Mouse (Mus musculus) G1E (cell line): ENCODE results near the gene H2afy2. TPM values are rescaled to one million over a fixed set of nuclear protein-coding genes. Genes with fewer than 3 reads are reported as not detected.
A peak's percentile ranks its signal among the peaks of the same experiment; 100 is the strongest.

Experiments
- ATAC-seq: 2 replicates; pipeline ENCODE4 v1.8.0; 2016; ENCODE audit warnings: mild to moderate bottlenecking; ENCODE audit not compliant: insufficient number of reproducible peaks, poor library complexity, low FRiP score, severe bottlenecking; ENCODE audit errors: extremely low read depth
- DNase-seq: peaks from one replicate; pipeline ENCODE4 v3.0.0; 2012; ENCODE audit warnings: low spot score
- H3K27me3 ChIP-seq: 2 replicates; pipeline ENCODE4 v1.6.1; 2012; ENCODE audit warnings: mild to moderate bottlenecking, low read length, inconsistent platforms; ENCODE audit not compliant: insufficient read depth
- H3K36me3 ChIP-seq: replicated peaks from 2 replicates; pipeline ENCODE3; 2012; ENCODE audit warnings: mild to moderate bottlenecking, inconsistent platforms
- H3K4me1 ChIP-seq: 2 replicates; pipeline ENCODE4 v1.6.1; 2012; ENCODE audit warnings: low read depth, low read length, inconsistent platforms, mixed read lengths; ENCODE audit not compliant: insufficient read depth
- H3K4me3 ChIP-seq: 2 replicates; pipeline ENCODE4 v1.5.1; 2012; ENCODE audit warnings: low read depth, mild to moderate bottlenecking, inconsistent platforms, low read length, moderate library complexity, mixed read lengths
- H3K9me3 ChIP-seq: replicated peaks from 2 replicates; pipeline ENCODE4 v1.6.1; 2012; ENCODE audit warnings: inconsistent platforms
- CTCF ChIP-seq: IDR thresholded peaks from 2 replicates; pipeline ENCODE4 v1.5.1; 2012; ENCODE audit warnings: low read depth, low read length, inconsistent platforms, mixed read lengths
- GATA1 ChIP-seq: IDR thresholded peaks from 2 replicates; pipeline ENCODE4 v1.6.1; 2012; ENCODE audit warnings: borderline replicate concordance, low read length, inconsistent platforms, mixed read lengths
- GATA2 ChIP-seq: IDR thresholded peaks from 2 replicates; pipeline ENCODE4 v1.6.1; 2012; ENCODE audit warnings: low read depth, low read length, inconsistent platforms, borderline replicate concordance
- POLR2AphosphoS5 ChIP-seq: IDR thresholded peaks from 2 replicates; pipeline ENCODE4 v1.6.1; 2012; ENCODE audit warnings: low read depth, low read length, inconsistent platforms; ENCODE audit not compliant: insufficient replicate concordance
- TAL1 ChIP-seq: conservative IDR thresholded peaks from 2 replicates; pipeline ENCODE4 v1.6.1; 2012; ENCODE audit warnings: low read depth, low read length, inconsistent platforms, mixed read lengths
- polyA plus RNA-seq: library from polyadenylated mRNA; stranded (reverse); fragments of >175 nt; gene quantifications from 2 replicates; pipeline ENCODE4 v1.2.3, GENCODE M21; 2012
- total RNA-seq, 2 experiments: library from RNA; stranded (forward) in 1 of 2; stranded (reverse) in 1 of 2; fragments of 200-1000 nt in 1 of 2; fragments of >200 nt in 1 of 2; fragmentation: Nextera tagmentation in 1 of 2; gene quantifications; 2 replicates each; pipeline ENCODE4 v1.2.3; 2014 to 2017

Gene H2afy2
- total and polyA plus RNA-seq, 3 experiments: 0.05 TPM; not detected in 2

- DNase-seq (no peak), ATAC-seq (no peak)
- Histone ChIP-seq H3K9me3 (no peaks in the 10 kb centered on the region), H3K27me3 (no peaks in the 10 kb centered on the region), H3K36me3 (no peaks in the 10 kb centered on the region), H3K4me3 (no peak overlapping the region), H3K4me1 (no peaks in the 10 kb centered on the region)
- TF ChIP-seq GATA1 (no peak), GATA2 (no peak), TAL1 (no peak), CTCF (no peak), POLR2AphosphoS5 (no peak)
These were observed 42.6 kb downstream of the H2afy2 start for GRCm38 (mm10) chr10:61741306-61741705.

- DNase-seq (no peak), ATAC-seq (no peak)
- no peaks in the 10 kb centered on the region for H3K27me3 ChIP-seq
- 0 out of 2 replicates have a peak, but pooled peaks cover 3% of the 10 kb centered on the region for H3K4me1 ChIP-seq
- TF ChIP-seq GATA1: no peak
- no peak for TF ChIP-seq POLR2AphosphoS5
- TF ChIP-seq TAL1: no peak
- TF ChIP-seq GATA2: no peak
- no peak for TF ChIP-seq CTCF
- no peak overlapping the region for H3K4me3 ChIP-seq
- no peaks in the 10 kb centered on the region for H3K9me3 ChIP-seq
- H3K36me3 ChIP-seq: no peaks in the 10 kb centered on the region
These were observed 45.8 kb downstream of the H2afy2 start for GRCm38 (mm10) chr10:61738126-61738525.

- Histone ChIP-seq H3K9me3 (no peaks in the 10 kb centered on the region), H3K4me3 (no peak overlapping the region), H3K36me3 (no peaks in the 10 kb centered on the region), H3K4me1 (0 out of 2 replicates have a peak, but pooled peaks cover 3% of the 10 kb centered on the region), H3K27me3 (no peaks in the 10 kb centered on the region)
- TF ChIP-seq POLR2AphosphoS5 (no peak), TAL1 (no peak), GATA2 (no peak), CTCF (no peak), GATA1 (no peak)
- no peak for ATAC-seq
- no peak for DNase-seq
These were observed 46.4 kb downstream of the H2afy2 start for GRCm38 (mm10) chr10:61737537-61737936.

GRCm38 (mm10) chr10:61736671-61737078 is 47.3 kb downstream of the H2afy2 start:
- Histone ChIP-seq H3K4me1 (0 out of 2 replicates have a peak, but pooled peaks cover 3% of the 10 kb centered on the region), H3K36me3 (no peaks in the 10 kb centered on the region), H3K27me3 (no peaks in the 10 kb centered on the region), H3K9me3 (no peaks in the 10 kb centered on the region), H3K4me3 (no peak overlapping the region)
- ATAC-seq (no peak), DNase-seq (no peak)
- TF ChIP-seq TAL1: no peak
- no peak for TF ChIP-seq CTCF
- no peak for TF ChIP-seq GATA1
- no peak for TF ChIP-seq GATA2
- no peak for TF ChIP-seq POLR2AphosphoS5

- TF ChIP-seq GATA1 (no peak), TAL1 (no peak), CTCF (peak; percentile 25; the same call in 1 of the 2 replicates), POLR2AphosphoS5 (no peak), GATA2 (no peak)
- H3K27me3 ChIP-seq: no peaks in the 10 kb centered on the region
- H3K4me3 ChIP-seq: no peak overlapping the region
- H3K9me3 ChIP-seq: no peaks in the 10 kb centered on the region
- peak; percentile 10 for DNase-seq
- 0 out of 2 replicates have a peak, but pooled peaks cover 3% of the 10 kb centered on the region for H3K4me1 ChIP-seq
- peak; percentile 28; the same call in 1 of the 2 replicates for ATAC-seq
- H3K36me3 ChIP-seq: peaks cover 6% of the 10 kb centered on the region
These were observed 49.6 kb downstream of the H2afy2 start for GRCm38 (mm10) chr10:61734377-61734776.

- Histone ChIP-seq H3K4me1 (0 out of 2 replicates have a peak, but pooled peaks cover 3% of the 10 kb centered on the region), H3K27me3 (no peaks in the 10 kb centered on the region), H3K4me3 (no peak overlapping the region), H3K36me3 (peaks cover 23% of the 10 kb centered on the region), H3K9me3 (no peaks in the 10 kb centered on the region)
- TF ChIP-seq CTCF: no peak
- no peak for TF ChIP-seq GATA2
- no peak for TF ChIP-seq GATA1
- no peak for TF ChIP-seq TAL1
- TF ChIP-seq POLR2AphosphoS5: no peak
- DNase-seq (no peak), ATAC-seq (no peak)
These were observed 53.8 kb downstream of the H2afy2 start for GRCm38 (mm10) chr10:61730171-61730570.
